Mouse (Mus musculus) small intestine, adult 2 months (tissue): ENCODE results near the gene Slc16a5. TPM values are rescaled to one million over a fixed set of nuclear protein-coding genes. Genes with fewer than 3 reads are reported as not detected.
"Not testable (repeated sequence)": the region's sequence is repeated elsewhere in the genome, so short reads cannot be mapped to it uniquely, and the experiment has no call there.

ENCODE experiments used
- H3K27ac ChIP-seq: fragments of 200-500 bp; 2 replicates; pipeline ENCODE4 v1.5.1; 2012; ENCODE audit warnings: low read depth, low read length, control low read depth, inconsistent platforms; ENCODE audit not compliant: insufficient read depth
- H3K27me3 ChIP-seq: fragments of 200-500 bp; 2 replicates; pipeline ENCODE4 v1.6.1; 2012; ENCODE audit warnings: mild to moderate bottlenecking, moderate library complexity, low read length, inconsistent platforms; ENCODE audit not compliant: control insufficient read depth, insufficient read depth
- H3K36me3 ChIP-seq: fragments of 200-500 bp; 2 replicates; pipeline ENCODE4 v1.6.1; 2012; ENCODE audit warnings: mild to moderate bottlenecking, low read length, control low read depth, inconsistent platforms; ENCODE audit not compliant: control insufficient read depth, insufficient read depth
- H3K4me1 ChIP-seq: fragments of 200-500 bp; 2 replicates; pipeline ENCODE4 v1.6.1; 2012; ENCODE audit warnings: low read length, inconsistent platforms, mixed read lengths; ENCODE audit not compliant: control insufficient read depth, insufficient read depth, insufficient read length
- H3K4me3 ChIP-seq: fragments of 200-500 bp; 2 replicates; pipeline ENCODE4 v1.5.1; 2012; ENCODE audit warnings: low read depth, mild to moderate bottlenecking, control low read depth, inconsistent platforms, low read length, moderate library complexity
- CTCF ChIP-seq: fragments of 200-500 bp; IDR thresholded peaks from 2 replicates; pipeline ENCODE4 v1.5.1; 2012; ENCODE audit warnings: low read depth, mild to moderate bottlenecking, control low read depth, inconsistent platforms, low read length, moderate library complexity, mixed read lengths; ENCODE audit not compliant: insufficient replicate concordance, insufficient read length; ENCODE audit errors: extremely low read depth
- POLR2A ChIP-seq: fragments of 200-500 bp; IDR thresholded peaks from 2 replicates; pipeline ENCODE4 v1.6.1; 2012; ENCODE audit warnings: low read depth, mild to moderate bottlenecking, control low read depth, inconsistent platforms, low read length, moderate library complexity
- WGBS: fragments of 180-500 bp; shearing (Covaris S2); methylation state at CpG from one replicate; pipeline ENCODE4 v1.1.7; 2018; 5-methylcytosine and 5-hydroxymethylcytosine counted together
- polyA plus RNA-seq: library from polyadenylated mRNA; depleted of rRNA; stranded (reverse); fragments of >200 nt; gene quantifications from 2 replicates; pipeline ENCODE4 v1.2.3, GENCODE M21; 2012

Gene Slc16a5
- polyA plus RNA-seq, 1 experiment: 220 TPM

DNA sequence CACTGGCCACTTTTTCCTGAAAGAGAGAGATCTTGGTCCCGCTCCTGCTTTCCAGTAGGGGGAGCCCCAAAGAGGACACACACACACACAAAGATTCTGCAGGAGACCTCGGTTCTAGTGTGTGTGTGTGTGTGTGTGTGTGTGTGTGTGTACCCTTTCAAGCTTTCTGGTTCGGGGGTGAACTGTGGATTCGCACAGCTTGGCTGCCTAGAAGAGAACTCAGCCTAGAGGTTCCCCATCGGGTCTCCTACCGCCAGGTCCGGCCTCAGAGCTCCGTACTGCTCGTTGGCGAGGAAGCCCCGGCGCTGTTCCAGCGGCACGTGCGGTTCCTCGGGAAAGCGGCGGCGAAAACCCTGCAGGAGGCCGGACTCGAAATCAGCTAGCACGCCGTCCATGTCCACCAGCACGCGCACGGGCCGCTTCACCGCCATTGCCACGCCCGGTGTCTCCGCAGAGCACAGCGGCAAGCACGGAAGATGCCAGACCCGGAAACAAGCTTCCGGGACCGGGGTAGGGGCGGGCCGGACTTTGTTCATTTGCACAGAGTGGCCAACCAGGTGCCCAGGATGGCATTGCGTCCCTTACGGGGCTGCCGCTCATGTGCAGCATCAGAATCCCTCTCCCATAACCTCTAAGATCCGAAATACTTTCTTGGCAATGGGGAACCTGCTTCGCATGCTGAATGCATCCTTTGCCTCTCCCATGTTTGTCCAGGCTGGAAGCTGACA is 29.2 kb downstream of the Slc16a5 start, which contains the start of gene Nt5c:
Nt5c (minus strand) TSS at position 507 of the 728 bp plus-strand sequence.
- peak; percentile 83; the same call in 1 of the 2 replicates for TF ChIP-seq CTCF
- peak; percentile 83 for TF ChIP-seq POLR2A
- peak within 1 kb of the TSS; percentile 78 for H3K4me3 ChIP-seq

DNA sequence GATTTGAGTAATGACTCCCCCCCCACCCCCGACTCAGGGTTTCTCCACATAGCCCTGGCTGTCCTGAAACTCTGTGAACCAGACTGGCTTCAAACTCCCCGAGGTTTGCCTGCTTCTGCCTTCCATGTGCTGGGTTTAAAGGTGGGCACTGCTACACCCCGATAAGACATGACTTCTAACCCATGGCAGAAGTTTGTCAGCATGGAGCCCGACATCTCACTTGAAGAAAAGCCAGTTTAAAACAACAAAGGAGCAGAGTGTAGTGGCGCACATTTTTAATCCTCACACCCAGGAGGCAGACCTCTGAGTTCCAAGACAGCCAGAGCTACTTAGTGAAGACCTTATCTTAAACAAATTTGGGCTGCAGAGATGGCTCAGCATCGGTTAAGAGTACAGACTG is 30.1 kb downstream of the Slc16a5 start:
- Histone ChIP-seq H3K36me3 (peaks cover 26% of the 10 kb centered on the region), H3K4me1 (peaks cover 12% of the 10 kb centered on the region), H3K27me3 (no peaks in the 10 kb centered on the region), H3K27ac (peak overlapping the region; percentile 36), H3K4me3 (0 out of 2 replicates have a peak overlapping the region, but pooled peaks have one; percentile 6)
- 20% methylated on average over 6 of the region's 6 CpGs for WGBS
- TF ChIP-seq CTCF: no peak
- no peak for TF ChIP-seq POLR2A

More for the DNA sequence above, 29.2 kb downstream of the Slc16a5 start, which contains the start of gene Nt5c:
- Histone ChIP-seq H3K27me3 (no peaks in the 10 kb centered on the region), H3K4me1 (peaks cover 12% of the 10 kb centered on the region), H3K27ac (peak within 1 kb of the TSS; percentile 67), H3K36me3 (peaks cover 19% of the 10 kb centered on the region)
- under 1% methylated on average over 43 of the region's 43 CpGs for WGBS

DNA sequence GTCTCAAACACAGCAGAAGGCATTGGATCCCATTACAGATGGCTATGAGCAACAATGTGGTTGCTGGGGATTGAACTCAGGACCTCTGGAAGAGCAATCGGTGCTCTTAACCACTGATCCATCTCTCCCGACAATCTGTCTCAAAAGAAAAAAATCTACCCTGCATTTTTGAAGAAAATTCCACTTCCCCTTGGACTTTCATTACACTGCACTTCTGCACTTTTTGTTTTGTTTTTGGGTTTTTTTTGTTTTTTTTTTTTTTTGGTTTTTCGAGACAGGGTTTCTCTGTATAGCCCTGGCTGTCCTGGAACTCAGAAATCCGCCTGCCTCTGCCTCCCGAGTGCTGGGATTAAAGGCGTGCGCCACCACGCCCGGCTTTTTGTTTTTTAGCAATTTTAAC is 34.3 kb downstream of the Slc16a5 start:
- peaks cover 40% of the 10 kb centered on the region for H3K36me3 ChIP-seq
- H3K27me3 ChIP-seq, H3K4me3 ChIP-seq, H3K27ac ChIP-seq: not testable (repeated sequence)
- WGBS: 84% methylated on average over 9 of the region's 9 CpGs
- peaks cover 12% of the 10 kb centered on the region for H3K4me1 ChIP-seq

DNA sequence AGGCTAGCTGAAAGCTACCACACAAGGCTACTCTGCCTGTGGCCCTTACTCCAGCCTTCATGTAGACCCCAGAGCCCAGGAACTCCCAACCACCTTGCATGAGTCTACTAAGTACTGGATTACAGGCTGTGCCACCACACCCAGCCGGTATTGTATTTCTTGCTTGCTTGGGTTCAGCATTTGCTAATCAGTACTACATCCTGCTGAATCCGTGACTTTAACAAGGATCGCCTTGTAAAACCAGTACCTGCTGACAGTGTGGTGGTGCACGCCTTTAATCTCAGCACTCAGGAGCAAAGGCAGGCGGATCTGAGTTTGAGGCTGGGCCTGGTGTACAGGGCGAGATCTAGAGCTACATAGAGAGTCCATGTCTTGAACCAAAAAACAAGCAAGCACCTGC is 40.4 kb downstream of the Slc16a5 start:
- no peaks in the 10 kb centered on the region for H3K27me3 ChIP-seq
- H3K36me3 ChIP-seq: peaks cover 42% of the 10 kb centered on the region
- H3K4me1 ChIP-seq: no peaks in the 10 kb centered on the region
- WGBS: 84% methylated on average over 6 of the region's 6 CpGs
- no peak overlapping the region for H3K27ac ChIP-seq
- no peak overlapping the region for H3K4me3 ChIP-seq
- TF ChIP-seq CTCF (no peak), POLR2A (no peak)

DNA sequence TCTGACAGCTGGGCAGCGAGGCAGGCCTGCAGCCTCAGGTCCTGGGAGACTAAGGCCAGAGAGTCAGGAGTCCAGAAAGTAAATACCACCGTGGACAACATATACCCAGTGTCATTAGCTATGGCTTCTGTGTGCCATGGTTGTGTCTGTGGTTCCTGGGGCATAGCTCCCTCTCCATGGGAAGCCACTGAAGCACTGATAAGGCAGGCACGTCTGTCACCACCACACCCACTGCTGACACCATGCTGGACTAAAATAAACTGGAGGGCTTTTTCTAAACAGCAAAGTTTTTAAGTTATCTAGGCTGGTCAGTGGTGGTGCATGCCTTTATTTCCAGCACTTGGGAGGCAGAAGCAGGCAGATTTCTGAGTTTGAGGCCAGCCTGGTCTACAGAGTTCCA is 44.3 kb downstream of the Slc16a5 start:
- 48% methylated on average over 3 of the region's 3 CpGs for WGBS
- peaks cover 15% of the 10 kb centered on the region for H3K4me1 ChIP-seq
- H3K36me3 ChIP-seq: peaks cover 11% of the 10 kb centered on the region
- H3K27me3 ChIP-seq: no peaks in the 10 kb centered on the region
- H3K27ac ChIP-seq: no peak overlapping the region
- no peak for TF ChIP-seq POLR2A
- no peak for TF ChIP-seq CTCF
- H3K4me3 ChIP-seq: no peak overlapping the region

DNA sequence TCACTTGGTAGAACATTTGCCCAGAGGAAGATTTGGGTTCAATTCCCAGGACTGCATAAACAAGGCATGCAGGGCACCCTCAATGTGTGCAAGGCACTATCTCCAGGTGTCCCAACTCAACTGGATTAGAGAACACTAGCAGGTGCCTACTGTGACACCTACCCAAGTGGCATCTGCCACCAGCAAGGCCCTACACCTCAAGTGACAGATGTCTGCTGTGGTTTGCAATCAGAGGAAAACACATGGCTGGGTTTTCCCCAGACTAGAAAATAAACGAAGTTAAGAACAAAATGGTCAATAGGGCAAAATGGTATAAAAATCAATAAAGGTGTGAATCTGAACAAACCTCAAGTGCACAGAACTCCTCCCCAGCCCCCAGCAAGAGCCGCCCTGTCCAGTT is 45.8 kb downstream of the Slc16a5 start:
- Histone ChIP-seq H3K4me1 (peaks cover 20% of the 10 kb centered on the region), H3K27me3 (no peaks in the 10 kb centered on the region), H3K27ac (no peak overlapping the region), H3K4me3 (no peak overlapping the region), H3K36me3 (no peaks in the 10 kb centered on the region)
- no peak for TF ChIP-seq POLR2A
- no peak for TF ChIP-seq CTCF
- WGBS: 49% methylated on average over 2 of the region's 2 CpGs

DNA sequence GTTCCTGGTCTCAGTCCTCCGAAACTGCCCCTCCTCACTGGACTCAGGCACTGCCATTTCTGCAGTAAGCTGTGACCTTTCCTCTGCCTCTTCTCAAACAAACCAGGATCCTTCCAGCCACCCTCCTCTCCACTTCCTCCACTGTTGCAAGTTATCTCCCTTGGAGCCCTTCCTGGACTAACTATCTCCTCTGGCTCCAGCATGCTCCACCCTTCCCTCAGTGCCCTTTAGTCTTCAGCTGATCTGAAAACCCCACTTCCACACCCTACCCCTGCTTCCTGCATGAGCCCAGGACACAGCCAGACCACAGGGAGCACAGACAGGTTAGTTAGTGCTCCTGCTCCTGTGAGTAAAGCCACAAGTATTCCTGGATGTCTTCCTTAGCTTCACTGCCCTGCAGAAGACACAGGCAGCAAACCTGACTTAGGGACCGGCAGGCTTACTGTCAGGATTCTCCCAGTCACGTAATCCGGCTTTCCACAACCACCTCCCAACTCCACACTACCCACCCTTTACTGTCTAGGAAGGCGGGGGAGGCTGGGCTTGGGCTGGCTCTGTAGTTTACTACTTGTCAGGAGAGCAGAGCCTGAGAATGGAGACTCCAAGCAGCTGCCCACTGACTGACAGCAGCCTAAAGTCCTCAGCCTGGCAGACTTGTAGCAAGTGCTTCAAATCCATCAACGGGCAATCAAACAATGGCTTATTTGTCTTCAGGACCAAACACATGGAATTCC is 47.7 kb downstream of the Slc16a5 start:
- peak overlapping the region; percentile 84 for H3K27ac ChIP-seq
- WGBS: 15% methylated on average over 6 of the region's 6 CpGs
- no peak for TF ChIP-seq CTCF
- TF ChIP-seq POLR2A: peak; percentile 58; the same call in 1 of the 2 replicates

More for the DNA sequence above, 47.7 kb downstream of the Slc16a5 start:
- peaks cover 21% of the 10 kb centered on the region for H3K4me1 ChIP-seq
- H3K27me3 ChIP-seq: no peaks in the 10 kb centered on the region
- H3K4me3 ChIP-seq: peak overlapping the region; percentile 6; the same call in 1 of the 2 replicates
- no peaks in the 10 kb centered on the region for H3K36me3 ChIP-seq
